Mouse (Mus musculus): Measurements from ENCODE around the gene Ccdc92. TPM values are rescaled to one million over a fixed set of nuclear protein-coding genes. Genes with fewer than 3 reads are reported as not detected.

The Ccdc92 gene
- polyA plus RNA-seq (2017; shearing (Covaris generic)): 1 to 10 TPM; 5.3 to 6.3 TPM

- ATAC-seq: peak; percentile 73
These were observed at the start of gene Ccdc92, which contains the start of gene Zfp664 for GRCm38 (mm10) chr5:124862013-124862866. Gene Ccdc92 (minus strand): TSS chr5:124862424. Gene Zfp664 (plus strand): TSS chr5:124862691.

GRCm38 (mm10) chr5:124908860-124909259 is 46.6 kb upstream of the Ccdc92 start:
- ATAC-seq: peak; percentile 72

- peak; percentile 95 for ATAC-seq
These were observed 44.7 kb upstream of the Ccdc92 start for GRCm38 (mm10) chr5:124906890-124907289.

GRCm38 (mm10) chr5:124903852-124904251 is 41.6 kb upstream of the Ccdc92 start:
- no peak for ATAC-seq

- no peak for ATAC-seq
These were observed 40.0 kb upstream of the Ccdc92 start for GRCm38 (mm10) chr5:124902195-124902594.

GRCm38 (mm10) chr5:124901675-124902074 is 39.5 kb upstream of the Ccdc92 start:
- no peak for ATAC-seq

- no peak for ATAC-seq
These were observed 38.7 kb upstream of the Ccdc92 start for GRCm38 (mm10) chr5:124900738-124901490.

- peak; percentile 81 for ATAC-seq
These were observed 37.9 kb upstream of the Ccdc92 start for GRCm38 (mm10) chr5:124899945-124900631.

- no peak for ATAC-seq
These were observed 33.9 kb upstream of the Ccdc92 start for GRCm38 (mm10) chr5:124896135-124896534.

GRCm38 (mm10) chr5:124891921-124892370 is 29.7 kb upstream of the Ccdc92 start:
- no peak for ATAC-seq

- no peak for ATAC-seq
These were observed 26.4 kb upstream of the Ccdc92 start for GRCm38 (mm10) chr5:124888661-124889060.

GRCm38 (mm10) chr5:124883877-124884276 is 21.7 kb upstream of the Ccdc92 start:
- ATAC-seq: no peak

- ATAC-seq: no peak
These were observed 17.6 kb upstream of the Ccdc92 start for GRCm38 (mm10) chr5:124879801-124880200.

GRCm38 (mm10) chr5:124879251-124879650 is 17.0 kb upstream of the Ccdc92 start:
- no peak for ATAC-seq

- no peak for ATAC-seq
These were observed 11.8 kb upstream of the Ccdc92 start for GRCm38 (mm10) chr5:124873890-124874601.

GRCm38 (mm10) chr5:124873096-124873495 is 10.9 kb upstream of the Ccdc92 start:
- peak; percentile 61 for ATAC-seq

GRCm38 (mm10) chr5:124872033-124872432 is 9.8 kb upstream of the Ccdc92 start:
- no peak for ATAC-seq

GRCm38 (mm10) chr5:124868981-124869380 is 6.8 kb upstream of the Ccdc92 start:
- no peak for ATAC-seq

GRCm38 (mm10) chr5:124862871-124863741 is 882 bp upstream of the Ccdc92 start:
- ATAC-seq: peak; percentile 6

- ATAC-seq: peak; percentile 58
These were observed 761 bp downstream of the Ccdc92 start for GRCm38 (mm10) chr5:124861463-124861862.

- no peak for ATAC-seq
These were observed 2.2 kb downstream of the Ccdc92 start for GRCm38 (mm10) chr5:124860013-124860412.
